Mouse (Mus musculus) c-Kit-positive CD71-positive TER-119-positive erythroid progenitor cells, embryonic 14.5 days (primary cell): ENCODE results near the gene Dusp21.
A peak's percentile ranks its signal among the peaks of the same experiment; 100 is the strongest.

Source experiments
- DNase-seq: peaks from one replicate; pipeline ENCODE4 v3.0.0-alpha.2; 2013; ENCODE audit warnings: low spot score

Gene Dusp21

DNA sequence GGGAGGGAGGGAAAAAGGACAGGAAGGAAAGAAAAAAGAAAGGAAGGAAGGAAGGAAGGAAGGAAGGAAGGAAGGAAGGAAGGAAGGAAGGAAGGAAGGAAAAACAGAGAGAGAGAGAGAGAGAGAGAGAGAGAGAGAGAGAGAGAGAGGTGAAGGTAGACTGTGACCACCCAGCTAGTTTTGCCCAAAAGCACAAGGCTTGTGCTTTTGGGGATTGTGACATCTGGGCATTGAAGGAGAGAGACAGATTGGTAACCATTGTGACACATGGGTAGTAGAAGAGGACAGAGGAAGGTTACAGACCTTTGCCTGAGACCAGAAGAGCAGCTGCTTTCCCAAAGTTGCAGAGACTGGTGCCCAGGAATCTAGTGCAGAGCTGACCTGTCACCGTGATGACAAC, at the start of gene Dusp21:
Gene Dusp21, plus strand, starts transcription at position 301 of the 400 bp plus-strand sequence.
- DNase-seq = no peak

DNA sequence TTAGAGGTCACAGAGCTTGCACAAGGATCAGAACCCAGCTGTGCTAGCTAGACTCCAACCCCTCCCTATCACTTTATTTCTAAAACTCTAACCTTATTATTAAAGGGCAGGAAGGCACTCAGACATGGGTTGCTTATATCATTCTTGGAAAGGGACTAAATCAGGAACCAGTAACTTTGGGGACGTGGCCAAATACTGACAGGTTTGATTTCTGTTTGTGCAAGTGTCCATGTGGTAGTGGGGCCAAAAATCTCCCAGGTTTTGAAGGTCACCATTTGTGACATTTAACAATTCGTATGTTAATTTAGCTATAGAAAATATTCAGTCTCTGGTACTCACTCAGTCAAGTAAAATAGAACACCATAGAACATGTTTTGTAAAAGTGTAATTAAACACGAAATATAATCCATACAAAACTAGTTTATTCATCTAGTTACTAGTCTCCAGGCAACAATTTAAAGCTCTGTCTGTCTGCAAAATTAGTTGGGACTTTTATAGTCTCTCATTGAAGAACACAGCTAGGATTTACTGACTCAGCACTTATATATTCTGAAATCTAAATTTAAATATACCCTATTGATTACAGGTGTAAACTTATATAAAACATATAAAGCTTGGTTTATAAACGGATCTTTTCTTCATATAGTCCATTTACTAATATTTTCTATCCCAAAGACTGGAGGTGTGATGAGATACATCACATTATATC, 15.2 kb downstream of the Dusp21 start:
- DNase-seq = no peak

DNA sequence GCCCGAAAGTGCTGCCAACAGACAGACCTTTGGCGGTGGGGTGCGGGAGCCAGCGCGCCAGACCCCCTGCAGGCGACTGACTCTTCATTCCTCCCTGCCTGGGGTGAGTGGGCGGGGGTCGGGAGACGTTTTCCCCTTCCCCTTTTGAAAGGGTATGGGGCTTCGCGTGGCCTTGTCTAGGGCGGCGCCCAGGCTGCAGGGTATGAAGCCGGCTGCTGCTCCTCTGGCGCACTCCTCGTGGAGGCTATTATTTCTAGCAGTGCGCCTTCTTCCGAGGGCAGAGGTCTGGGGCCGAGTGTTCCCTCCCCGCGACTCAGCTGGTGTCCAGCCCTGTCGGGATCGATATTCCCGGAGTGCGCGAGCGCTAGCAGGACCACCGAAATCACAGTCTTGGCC, 16.1 kb downstream of the Dusp21 start:
- DNase-seq = no peak

DNA sequence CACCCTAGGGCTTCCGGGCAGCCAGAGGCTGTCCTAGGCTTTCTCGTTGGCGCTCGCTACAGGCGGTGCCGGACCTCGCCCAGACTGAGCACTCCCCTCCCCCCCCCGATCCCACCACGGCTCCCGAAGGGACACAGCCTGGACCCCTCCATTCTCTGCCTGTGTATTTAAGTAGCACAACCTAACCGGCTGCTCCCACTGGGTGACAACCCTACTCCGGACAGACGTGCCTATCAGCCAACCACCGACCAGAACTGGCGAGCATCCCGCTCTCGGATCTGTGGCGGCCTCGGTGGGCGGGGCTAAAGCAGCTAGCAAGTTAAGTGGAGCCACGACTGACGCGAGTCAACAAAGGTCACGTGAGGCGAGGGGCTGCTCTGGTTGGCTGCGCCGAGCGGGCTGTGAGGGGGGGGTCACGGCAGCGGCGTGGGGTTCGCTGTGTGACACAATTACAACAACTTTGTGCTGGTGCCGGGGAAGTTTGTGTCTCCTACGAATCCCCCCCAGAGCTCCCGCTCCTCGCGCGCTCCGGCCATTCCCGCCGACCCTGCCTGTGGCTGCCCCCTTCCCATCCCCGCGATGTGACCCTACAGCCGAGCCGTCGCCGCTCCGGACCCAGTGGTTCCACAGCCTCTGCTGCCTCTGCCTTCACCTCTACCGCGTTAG, 16.7 kb downstream of the Dusp21 start, which contains the start of gene Kdm6a:
Gene Kdm6a, plus strand, starts transcription at position 384 of the 666 bp plus-strand sequence.
- DNase-seq = peak; percentile 95

DNA sequence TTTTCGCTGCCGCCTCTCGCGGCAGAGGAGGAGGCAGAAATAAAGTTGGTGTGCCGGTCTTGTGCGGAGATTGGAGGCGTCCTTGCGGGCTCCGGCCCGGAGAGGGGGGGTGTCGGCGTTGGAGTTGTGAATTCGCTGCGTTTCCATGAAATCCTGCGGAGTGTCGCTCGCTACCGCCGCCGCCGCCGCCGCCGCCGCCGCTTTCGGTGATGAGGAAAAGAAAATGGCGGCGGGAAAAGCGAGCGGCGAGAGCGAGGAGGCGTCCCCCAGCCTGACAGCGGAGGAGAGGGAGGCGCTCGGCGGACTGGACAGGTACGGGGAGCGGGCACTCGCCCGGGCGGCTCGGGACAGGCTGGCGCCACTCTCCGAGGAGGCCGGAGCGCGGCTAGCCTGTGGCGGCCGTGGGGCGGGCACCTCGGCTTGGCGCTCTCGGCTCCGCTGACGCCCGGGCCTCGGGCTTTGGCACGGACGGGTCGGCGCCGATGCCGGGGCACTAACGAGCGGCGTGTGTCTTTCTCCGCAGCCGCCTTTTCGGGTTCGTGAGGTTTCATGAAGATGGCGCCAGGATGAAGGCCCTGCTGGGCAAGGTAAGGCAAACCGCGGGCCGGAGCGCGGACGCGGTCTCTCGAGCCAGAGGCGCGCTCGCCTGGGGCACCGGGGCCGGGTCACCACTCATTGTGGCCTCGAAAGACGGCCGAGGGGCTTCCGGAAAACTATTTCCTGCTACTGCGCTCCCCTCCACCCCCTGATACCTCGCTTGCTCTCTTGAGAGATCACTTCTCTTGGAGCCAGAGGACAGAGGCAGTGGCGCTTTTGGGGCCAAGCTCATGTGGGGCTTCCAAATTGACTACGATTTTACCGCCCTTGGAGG, 17.4 kb downstream of the Dusp21 start:
- peak; percentile 33 for DNase-seq

DNA sequence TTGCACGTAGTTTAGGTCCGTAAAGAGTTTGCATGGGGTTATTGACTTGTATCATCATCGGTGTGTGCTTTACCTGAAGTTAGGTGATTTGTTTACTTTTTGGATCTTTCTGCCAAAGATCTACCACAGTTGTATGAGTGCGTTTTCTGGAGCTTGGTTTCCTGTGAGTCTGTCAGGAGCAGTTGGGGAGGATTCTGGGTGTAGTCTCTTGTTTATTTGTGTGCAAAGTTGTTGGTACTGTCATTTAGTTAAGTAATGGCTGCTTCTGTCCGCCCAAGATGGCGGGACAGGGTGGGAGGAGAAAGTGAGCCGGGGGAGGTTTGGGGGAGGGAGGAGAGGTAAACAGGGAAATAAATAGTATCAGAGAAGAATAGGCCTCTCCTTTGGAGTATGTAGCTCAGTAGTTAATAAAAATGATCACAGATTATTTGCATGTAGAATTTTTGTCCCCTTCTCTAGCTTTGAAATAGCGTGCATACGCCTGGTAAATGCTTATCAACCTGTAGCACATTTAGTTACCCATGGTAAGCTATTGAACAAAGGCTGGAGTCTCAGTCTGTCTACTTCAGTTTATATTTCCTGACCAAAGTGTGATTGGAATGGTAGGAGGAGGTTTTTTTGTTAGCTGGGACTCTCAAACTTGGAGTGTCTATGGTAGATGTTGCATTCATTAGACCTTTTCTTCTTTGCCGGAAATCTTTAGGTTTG, 18.4 kb downstream of the Dusp21 start:
- DNase-seq = peak; percentile 62

DNA sequence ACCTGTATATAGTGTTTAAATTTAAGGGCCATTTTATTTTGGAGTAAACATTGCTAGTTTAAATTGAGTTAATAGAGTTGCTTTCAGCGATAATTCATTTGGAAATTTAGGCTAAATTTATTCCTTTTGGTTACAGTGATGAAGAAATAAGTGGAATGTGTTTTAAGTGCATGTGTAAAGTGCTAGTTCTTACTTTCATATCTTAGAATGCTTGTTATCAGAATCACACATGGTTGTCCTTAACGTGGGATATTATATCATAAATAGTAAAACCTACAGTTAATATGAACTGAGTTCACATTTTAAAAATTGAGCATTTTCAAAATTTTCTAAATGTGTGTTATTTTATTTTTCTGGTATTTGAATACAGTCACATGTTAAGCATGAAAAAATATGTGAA, 19.5 kb downstream of the Dusp21 start:
- DNase-seq = no peak

DNA sequence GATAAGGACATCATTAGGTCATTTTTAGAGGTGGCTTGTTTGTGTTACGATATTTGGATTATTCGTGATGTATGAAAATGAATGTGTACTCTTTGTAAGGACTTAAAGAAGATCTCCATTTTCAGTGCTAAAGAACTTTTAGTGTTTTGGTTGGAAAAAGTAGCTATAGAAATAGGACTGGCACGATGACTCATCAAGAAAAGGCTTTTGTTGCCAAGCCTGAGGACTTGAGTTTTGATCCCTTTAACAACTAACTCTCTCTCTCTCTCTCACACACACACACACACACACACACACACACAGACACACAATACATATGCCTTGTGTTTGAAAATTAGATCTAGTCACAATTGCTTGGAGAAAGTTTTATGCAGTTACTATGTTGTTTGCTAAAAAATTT, 21.3 kb downstream of the Dusp21 start:
- DNase-seq = peak; percentile 29

DNA sequence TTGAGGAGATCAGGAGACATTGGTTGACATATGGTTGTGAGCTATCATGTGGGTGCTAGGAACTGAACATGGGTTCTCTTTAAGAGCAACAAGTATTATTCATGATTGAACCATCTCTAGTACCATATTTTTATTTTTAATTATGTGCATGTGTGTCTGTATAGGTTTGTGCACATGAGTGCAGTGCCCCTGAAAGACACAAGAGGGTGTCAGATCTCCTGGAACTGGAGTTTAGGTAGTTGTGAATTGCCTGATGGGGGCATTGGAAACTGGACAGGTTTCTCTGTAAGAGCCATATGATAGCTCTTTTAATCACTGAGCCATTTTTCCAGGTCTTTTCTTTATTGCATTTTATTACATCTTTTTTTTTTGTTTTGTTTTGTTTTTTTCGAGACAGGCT, 23.3 kb downstream of the Dusp21 start:
- DNase-seq = no peak

DNA sequence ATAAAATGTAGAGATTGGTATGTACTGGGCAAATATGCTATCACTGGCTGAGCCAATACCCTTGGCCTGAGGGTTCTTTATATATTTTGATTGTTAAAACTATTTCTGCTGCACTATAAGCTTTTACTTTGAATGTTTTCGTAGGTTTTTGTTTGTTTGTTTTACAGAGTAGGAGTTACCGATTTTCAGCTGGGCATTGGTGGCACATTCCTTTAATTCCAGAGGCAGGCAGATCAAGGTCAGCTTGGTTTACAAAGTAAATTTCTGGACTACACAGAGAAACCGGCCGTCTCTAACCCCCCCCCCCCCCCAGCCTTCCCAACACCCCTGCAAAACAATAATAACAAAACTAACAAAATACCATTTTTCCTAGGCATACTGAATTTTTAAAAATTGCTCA, 29.2 kb downstream of the Dusp21 start:
- DNase-seq = no peak

DNA sequence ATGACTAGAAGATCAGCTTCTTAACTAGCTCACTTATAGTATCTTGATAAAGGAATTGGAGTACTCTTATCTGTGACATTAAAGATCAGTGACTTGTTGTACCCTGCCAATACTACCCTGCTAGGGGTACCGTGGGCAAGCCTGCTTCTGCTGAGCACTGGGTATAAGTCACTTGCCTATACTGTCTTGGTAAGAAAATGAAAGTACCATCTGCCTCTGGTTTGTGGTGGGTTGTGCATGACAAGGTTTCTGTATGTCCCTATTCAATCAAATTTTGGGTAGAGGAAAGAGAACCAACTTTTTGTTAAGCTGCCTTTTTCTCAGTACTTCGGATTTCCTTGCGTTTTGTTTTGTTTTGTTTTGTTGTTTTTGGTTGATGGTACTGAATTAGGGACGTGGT, 32.1 kb downstream of the Dusp21 start:
- no peak for DNase-seq

DNA sequence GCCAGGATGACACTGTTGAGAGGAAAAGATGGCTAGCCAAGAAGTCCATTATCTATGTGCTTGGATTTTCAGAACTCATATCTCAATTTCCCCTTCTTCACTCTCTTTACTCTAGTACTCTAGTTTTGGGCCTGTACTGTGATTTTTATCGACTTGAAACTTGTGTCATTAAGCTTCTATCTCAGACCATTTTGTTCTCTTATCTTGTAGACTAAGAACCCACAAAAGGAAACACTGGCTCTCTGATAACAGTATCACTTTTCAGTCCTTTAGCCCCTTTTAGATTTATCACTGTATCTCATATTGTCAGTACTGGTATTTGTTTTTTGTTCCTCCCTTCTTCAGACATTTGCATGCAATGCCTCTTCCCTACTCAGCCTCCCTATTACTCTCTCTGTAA, 33.8 kb downstream of the Dusp21 start:
- peak; percentile 26 for DNase-seq

DNA sequence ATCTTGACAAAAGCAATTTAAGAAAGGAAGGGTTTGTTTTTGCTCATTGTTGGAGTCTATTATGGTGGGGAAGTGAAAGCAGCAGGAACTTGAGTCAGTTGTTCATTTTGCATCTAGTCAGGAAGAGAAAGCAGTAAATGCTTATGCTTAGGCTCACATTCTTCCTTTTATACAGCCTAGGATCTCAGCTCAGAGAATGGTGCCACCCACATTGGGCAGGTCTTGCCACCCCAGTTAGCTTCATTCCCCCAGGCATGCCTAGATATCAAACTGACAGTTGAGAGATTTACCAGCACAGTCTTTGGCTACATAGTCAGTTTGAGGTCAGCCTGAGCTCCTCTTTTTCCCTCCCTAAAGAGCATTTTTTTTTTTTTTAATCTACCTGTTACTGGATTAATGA, 41.5 kb downstream of the Dusp21 start:
- DNase-seq = no peak

DNA sequence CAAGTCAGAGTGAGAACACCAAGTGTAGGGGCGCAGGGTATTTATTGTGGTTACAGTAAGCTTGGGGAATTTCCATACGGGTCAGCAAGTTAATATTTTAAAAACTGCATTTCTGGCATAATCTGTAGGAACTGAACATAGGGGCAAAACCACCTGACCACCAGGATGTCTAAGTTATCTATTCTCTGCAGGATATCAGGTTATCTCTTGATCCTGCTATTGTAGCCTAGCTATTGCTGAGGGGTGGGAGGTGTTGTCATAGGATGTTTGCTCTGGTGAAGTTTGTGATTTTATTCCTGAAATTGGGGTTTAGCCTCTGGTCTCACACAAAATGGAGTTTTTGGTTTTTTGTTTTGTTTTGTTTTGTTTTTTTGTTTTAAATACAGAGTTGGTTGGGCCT, 42.6 kb downstream of the Dusp21 start:
- no peak for DNase-seq
